Mouse (Mus musculus): Measurements from ENCODE around the gene Spag7.

Gene Spag7

DNA sequence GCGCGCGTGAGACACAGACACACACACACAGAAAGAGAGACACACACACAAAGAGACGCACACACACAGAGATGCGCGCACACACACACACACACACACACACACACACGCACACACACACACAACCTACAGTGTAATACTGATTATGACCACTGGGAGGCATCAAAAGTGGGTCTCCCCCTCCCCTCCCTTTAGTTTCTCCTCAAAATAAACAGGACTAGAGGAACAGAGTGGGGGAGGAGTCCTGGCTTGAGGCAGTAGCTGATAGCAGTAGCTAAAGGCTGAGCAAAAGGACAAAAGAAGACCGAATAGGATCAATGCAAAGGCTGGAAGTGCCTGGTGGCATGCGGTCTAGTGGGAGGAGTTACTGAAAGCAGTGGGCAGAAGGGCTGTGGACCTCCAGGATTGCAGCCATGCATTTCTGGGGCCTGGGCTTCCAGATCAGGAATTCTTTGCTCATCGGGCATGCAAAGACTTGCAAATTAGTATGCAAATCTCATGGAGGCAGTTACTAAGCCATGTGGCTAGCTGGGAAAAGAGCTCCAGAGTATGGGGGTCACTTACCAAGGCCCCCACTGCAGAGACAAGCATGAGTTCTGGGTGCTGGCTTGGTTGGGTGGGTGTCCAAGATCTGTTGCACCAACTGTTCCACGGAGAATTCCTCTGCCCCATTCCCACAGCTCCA is 12.8 kb upstream of the Spag7 start:
- in situ Hi-C loops (cut with MboI, MseI), result no loop called here

DNA sequence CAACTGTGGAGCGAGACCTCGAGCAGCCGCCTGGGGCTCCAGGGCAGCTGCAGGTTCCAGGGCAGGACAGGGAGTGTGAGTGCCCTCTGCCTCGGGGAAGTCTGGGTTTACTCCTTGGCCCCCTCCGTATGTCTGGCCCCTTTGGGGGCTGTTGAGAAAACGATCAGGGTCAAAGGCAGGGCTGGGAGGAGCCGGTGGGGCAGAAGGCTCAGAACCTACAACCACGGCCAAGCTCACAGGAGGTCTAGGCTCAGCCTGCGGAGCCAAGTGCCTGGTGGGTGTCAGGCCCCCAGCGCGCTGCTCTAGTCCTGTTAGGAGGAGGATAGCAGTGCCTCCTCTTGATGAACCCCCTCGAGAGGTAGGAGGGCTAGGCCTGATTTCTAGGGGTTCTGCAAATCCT is 12.0 kb upstream of the Spag7 start:
- in situ Hi-C loops (cut with MboI, MseI), result no loop called here

DNA sequence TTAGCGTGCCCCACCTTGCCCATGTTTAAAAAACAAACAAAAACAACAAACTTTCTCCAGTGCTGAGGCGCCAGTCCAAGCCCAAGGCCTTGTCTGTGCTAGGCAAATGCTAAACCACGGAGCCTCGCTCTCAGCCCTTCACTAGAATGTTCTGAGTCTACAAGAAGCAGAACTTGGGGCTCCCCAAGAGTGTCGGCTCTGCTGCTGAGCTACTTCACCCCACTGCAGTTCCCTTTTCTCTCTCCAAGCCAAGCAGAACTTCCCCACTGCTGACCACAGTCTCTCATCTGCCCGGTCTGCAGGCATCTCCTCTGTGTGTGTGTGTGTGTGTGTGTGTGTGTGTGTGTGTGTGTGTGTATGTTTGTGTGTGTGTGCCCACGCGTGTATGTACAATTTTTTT is 10.7 kb upstream of the Spag7 start:
- in situ Hi-C loops (cut with MboI, MseI), result no loop called here

GRCm38 (mm10) chr11:70679361-70679760 is 10.1 kb upstream of the Spag7 start:
- in situ Hi-C loops (cut with MboI, MseI), result no loop called here

GRCm38 (mm10) chr11:70678576-70678975 is 9.4 kb upstream of the Spag7 start:
- in situ Hi-C loops (cut with MboI, MseI), result no loop called here

GRCm38 (mm10) chr11:70678092-70678491 is 8.9 kb upstream of the Spag7 start:
- in situ Hi-C loops (cut with MboI, MseI), result no loop called here

GRCm38 (mm10) chr11:70674501-70674900 is 5.3 kb upstream of the Spag7 start:
- in situ Hi-C loops (cut with MboI, MseI), result loop anchor here (25.0 kb wide), 1 partner anchor 1262 kb away; the partner anchor contains the start of gene Kdm6b

DNA sequence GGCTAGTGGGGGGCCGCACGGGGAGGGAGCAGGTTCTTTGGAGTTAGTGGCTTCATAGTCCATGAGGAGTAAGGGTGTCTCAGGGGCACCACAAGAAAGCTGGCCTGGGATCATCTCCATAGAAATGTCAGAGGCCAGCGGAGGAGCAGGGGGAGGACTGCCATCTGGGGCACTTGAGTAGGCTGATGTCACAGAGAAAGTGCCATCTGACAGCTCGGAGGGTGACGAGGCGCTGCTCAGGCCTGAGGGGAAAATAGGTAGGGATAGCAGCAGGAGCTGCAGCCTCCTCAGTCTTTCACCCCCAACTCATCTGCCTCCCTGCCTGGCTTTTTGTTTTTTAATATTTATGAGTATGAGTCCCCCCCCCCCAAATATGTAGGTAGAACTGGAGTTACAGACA is 4.8 kb upstream of the Spag7 start:
- in situ Hi-C loops (cut with MboI, MseI), result loop anchor here (25.0 kb wide), 1 partner anchor 1262 kb away; the partner anchor contains the start of gene Kdm6b

DNA sequence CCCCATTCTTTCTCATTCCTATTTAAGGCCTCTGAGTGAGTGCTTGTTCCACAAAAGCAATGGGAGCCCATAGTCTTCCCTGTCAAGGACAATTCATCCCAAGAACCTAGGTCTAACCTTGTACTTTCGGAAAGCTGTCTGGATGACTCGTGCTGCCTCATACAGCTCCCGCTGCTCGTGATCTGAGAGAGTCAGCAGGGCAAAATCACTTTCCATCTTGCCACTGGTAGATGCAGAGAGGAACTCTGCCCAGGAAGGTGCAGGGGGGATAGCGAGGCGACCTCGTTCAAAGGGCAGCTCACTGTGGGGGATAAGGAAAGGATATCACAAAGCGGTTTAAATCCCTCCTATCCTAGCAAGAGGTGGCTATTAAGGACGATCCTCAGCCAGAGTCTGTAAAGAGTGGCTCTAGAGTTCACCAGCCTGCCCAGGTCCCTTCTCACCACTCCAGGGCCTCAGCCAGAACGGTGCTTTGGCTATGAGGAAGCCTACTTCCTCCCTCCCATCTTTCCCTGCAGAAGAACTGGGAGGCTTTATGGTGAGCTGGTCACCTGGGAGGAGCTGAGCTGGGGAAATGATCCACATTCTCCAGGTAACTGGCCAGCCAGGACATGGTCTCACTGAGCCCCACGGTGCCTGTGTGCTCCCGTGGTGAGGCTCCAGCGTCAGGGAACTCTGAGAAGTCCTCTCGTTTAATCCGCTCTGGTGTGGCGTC is 2.3 kb upstream of the Spag7 start:
- in situ Hi-C loops (cut with MboI, MseI), result loop anchor here (25.0 kb wide), 1 partner anchor 1259 kb away; the partner anchor contains the start of gene Kdm6b

GRCm38 (mm10) chr11:70670483-70670882 is 1.3 kb upstream of the Spag7 start:
- in situ Hi-C loops (cut with MboI, MseI), result loop anchor here (25.0 kb wide), 1 partner anchor 1258 kb away; the partner anchor contains the start of gene Kdm6b

DNA sequence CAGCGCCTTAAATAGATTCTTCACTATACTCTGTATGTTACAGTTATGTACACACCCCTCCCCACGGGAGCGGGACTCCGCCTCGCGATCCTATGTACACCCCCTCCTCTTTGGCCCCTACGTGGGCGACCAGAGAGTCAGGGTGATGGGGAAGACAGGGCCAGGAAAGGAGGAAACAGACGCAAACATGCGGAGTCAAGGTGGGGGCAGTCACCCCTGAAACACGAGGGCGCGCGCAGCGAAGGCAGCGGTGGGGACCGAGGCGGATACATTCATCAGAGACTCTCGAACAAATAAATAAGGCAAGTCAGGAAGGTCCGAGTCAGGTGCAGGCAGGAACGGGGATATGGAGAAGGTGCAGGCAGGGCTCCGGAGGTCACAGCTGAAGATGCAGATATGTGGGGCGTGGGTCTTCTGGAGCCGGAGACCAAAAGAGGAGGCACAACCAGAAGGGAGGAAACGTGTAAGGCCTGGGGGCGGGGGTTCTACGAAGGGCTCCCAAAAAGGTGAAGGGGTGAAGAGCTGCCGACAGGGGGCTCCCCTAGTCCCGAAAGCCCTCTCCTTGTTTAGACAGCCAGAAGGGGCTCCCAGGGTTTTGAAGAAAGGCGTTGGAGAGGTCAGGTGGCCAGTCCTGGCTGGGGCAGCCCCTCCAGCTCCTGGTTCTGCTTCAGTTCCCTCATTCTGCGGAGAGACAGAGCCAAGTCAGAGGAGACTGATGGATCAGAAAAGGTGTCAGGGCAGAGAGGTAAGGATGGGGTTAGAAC is 548 bp upstream of the Spag7 start:
- in situ Hi-C loops (cut with MboI, MseI), result loop anchor here (25.0 kb wide), 1 partner anchor 1257 kb away; the partner anchor contains the start of gene Kdm6b

- in situ Hi-C loops (cut with MboI, MseI), result loop anchor here (25.0 kb wide), 1 partner anchor 1256 kb away; the partner anchor contains the start of gene Kdm6b
Observed at GRCm38 (mm10) chr11:70668335-70668770, 863 bp downstream of the Spag7 start.

GRCm38 (mm10) chr11:70667271-70668150 is 1.7 kb downstream of the Spag7 start:
- in situ Hi-C loops (cut with MboI, MseI), result loop anchor here (25.0 kb wide), 1 partner anchor 1255 kb away; the partner anchor contains the start of gene Kdm6b

GRCm38 (mm10) chr11:70666687-70667086 is 2.5 kb downstream of the Spag7 start:
- in situ Hi-C loops (cut with MboI, MseI), result loop anchor here (25.0 kb wide), 1 partner anchor 1254 kb away; the partner anchor contains the start of gene Kdm6b

- in situ Hi-C loops (cut with MboI, MseI), result loop anchor here (25.0 kb wide), 1 partner anchor 1252 kb away; the partner anchor contains the start of gene Kdm6b
Observed at GRCm38 (mm10) chr11:70664741-70665140, 4.5 kb downstream of the Spag7 start.

- in situ Hi-C loops (cut with MboI, MseI), result loop anchor here (25.0 kb wide), 1 partner anchor 1252 kb away; the partner anchor contains the start of gene Kdm6b
Observed at GRCm38 (mm10) chr11:70663957-70664356, 5.3 kb downstream of the Spag7 start.

- in situ Hi-C loops (cut with MboI, MseI), result loop anchor here (25.0 kb wide), 1 partner anchor 1251 kb away; the partner anchor contains the start of gene Kdm6b
Observed at GRCm38 (mm10) chr11:70663101-70663500, 6.1 kb downstream of the Spag7 start.

GRCm38 (mm10) chr11:70660571-70660970 is 8.6 kb downstream of the Spag7 start:
- in situ Hi-C loops (cut with MboI, MseI), result loop anchor here (25.0 kb wide), 1 partner anchor 1248 kb away; the partner anchor contains the start of gene Kdm6b

- in situ Hi-C loops (cut with MboI, MseI), result loop anchor here (25.0 kb wide), 1 partner anchor 1247 kb away; the partner anchor contains the start of gene Kdm6b
Observed at GRCm38 (mm10) chr11:70658942-70659341, 10.3 kb downstream of the Spag7 start.

DNA sequence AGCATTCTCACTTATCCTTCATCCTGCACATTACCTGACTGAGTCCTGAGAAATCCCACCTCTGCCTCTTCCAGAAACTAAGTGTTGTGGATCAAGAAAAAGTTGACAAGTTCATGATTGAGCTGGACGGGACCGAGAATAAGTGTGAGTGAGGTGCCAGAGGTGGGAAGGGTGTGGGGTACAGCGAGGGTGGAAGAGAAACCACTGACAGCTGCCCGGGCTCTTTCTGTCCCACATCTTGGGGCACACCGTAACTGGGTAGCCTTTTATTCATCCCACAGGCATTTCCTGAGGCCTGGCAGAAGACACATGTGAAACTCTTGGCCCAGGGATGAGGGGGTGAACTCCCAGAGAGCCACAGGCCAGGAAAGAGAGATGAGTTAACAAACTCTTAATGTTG is 10.7 kb downstream of the Spag7 start:
- in situ Hi-C loops (cut with MboI, MseI), result loop anchor here (25.0 kb wide), 1 partner anchor 1246 kb away; the partner anchor contains the start of gene Kdm6b
